In the genomic region with DNA sequence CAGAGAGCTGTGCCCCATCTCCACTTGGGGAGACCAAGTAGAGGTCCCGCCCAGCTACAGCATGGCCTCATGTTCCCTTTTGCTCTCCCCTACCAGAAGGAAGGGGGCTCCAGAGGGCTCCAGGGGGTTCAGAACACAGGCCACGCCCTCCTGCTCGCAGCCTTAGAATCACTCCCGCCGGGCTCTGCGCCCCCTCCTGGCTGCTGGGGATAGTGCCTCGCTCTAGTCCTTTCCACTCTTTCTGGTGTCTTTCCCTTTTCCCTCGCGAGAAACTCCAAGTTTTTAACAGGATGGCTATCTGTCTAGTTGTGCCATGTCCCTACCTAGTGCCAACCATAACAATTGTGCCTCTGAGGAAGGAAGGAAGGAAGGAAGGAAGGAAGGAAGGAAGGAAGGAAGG, we compare ENCODE assay signal across 7 mouse cellular contexts. TPM values are rescaled to one million over a fixed set of nuclear protein-coding genes. Genes with fewer than 3 reads are reported as not detected.
DNase-seq lines count a peak whose midpoint lies in the region; ATAC-seq and TF ChIP-seq lines count a peak whose summit lies in the region.

No protein-coding gene starts in this region.

- TF ChIP-seq CTCF in Patski (IDR thresholded peaks at IDR 0.05): peak; percentile 92

- H3K4me1 ChIP-seq in forebrain, embryonic 14.5 days (ENCODE audit: control insufficient read depth, insufficient read depth, low read length): no peaks in the 10 kb centered on the region

- peak; percentile 32 for ATAC-seq in Patski
- peak; percentile 62 for ATAC-seq in forebrain, embryonic 14.5 days
- ATAC-seq in hematopoietic stem cell, adult 5-6 weeks (replicated peaks in 1 of 2; ENCODE audit: insufficient read depth in 1 of 2, low FRiP score in 2 of 2, low TSS enrichment in 1 of 2, low read depth in 1 of 2, poor library complexity in 2 of 2, severe bottlenecking in 2 of 2): peak; percentile 70 to 72
- peak; percentile 69 for ATAC-seq in megakaryocyte, adult 5-6 weeks (ENCODE audit: poor library complexity, severe bottlenecking)

- 0 out of 2 replicates have a peak overlapping the region, but pooled peaks have one; percentile 16 for H3K4me2 ChIP-seq in forebrain, embryonic 14.5 days (ENCODE audit: low read length)

- 7% methylated on average over 9 of the region's 9 CpGs for WGBS in forebrain, embryonic 14.5 days

- POLR2A ChIA-PET in Patski (lab: Charles Lee): no interaction called here

- no peaks in the 10 kb centered on the region for H3K27me3 ChIP-seq in Patski
- H3K27me3 ChIP-seq in forebrain, embryonic 14.5 days (replicated peaks; ENCODE audit: control insufficient read depth, insufficient read depth, low read length): no peaks in the 10 kb centered on the region

- no peak overlapping the region for H3K27ac ChIP-seq in forebrain, embryonic 14.5 days (ENCODE audit: low read depth, low read length)

- no peak overlapping the region for H3K4me3 ChIP-seq in forebrain, embryonic 14.5 days (ENCODE audit: low read depth, low read length)

- CTCF ChIA-PET in Patski (lab: Charles Lee): interaction anchor here (0.7 to 5.3 kb wide), 15 partner anchors 11 to 210 kb away, joined by 3 to 24 read pairs (median 4); no protein-coding TSS in a partner anchor

- no peaks in the 10 kb centered on the region for H3K36me3 ChIP-seq in forebrain, embryonic 14.5 days (ENCODE audit: control insufficient read depth, insufficient read depth, low read length)

- no peaks in the 10 kb centered on the region for H3K9me3 ChIP-seq in forebrain, embryonic 14.5 days (replicated peaks; ENCODE audit: control insufficient read depth, low read length)

- in situ Hi-C loops in Patski (cut with MboI; ENCODE audit: low pct_unique_long_range_greater_than_20kb): no loop called here

- H3K9ac ChIP-seq in forebrain, embryonic 14.5 days (ENCODE audit: low read length): no peak overlapping the region

- DNase-seq in Patski (ENCODE audit: low read depth, low spot score): no peak
- peak; percentile 55 for DNase-seq in c-Kit-positive CD71-positive TER-119-positive erythroid progenitor cells, embryonic 14.5 days (ENCODE audit: low spot score)
- peak; percentile 72 for DNase-seq in forebrain, embryonic 14.5 days (ENCODE audit: low spot score)
- peak; percentile 57 to 81 for DNase-seq in layer of hippocampus, postnatal 25 days (ENCODE audit: extremely low spot score in 1 of 2, low spot score in 1 of 2)
- peak; percentile 80 for DNase-seq in right cerebral cortex, postnatal 14 days

RNA-seq across cellular contexts. Expression of gene Ldhal6b, which starts 16.5 kb away (rescaled TPM):
- 0.19 TPM for polyA plus RNA-seq in Patski (2021)
- not detected in 2 replicates for polyA plus RNA-seq in forebrain, embryonic 14.5 days (2014; fragmentation: Nextera tagmentation; extraction: Ambion mirVana)
- 1.4 TPM in 1 of 2 replicates, not detected in the other for total RNA-seq in hematopoietic stem cell, adult 5-6 weeks (2017)
- total RNA-seq in layer of hippocampus, postnatal 25 days (2021): 1 to 10 TPM in 1 of 2 experiments, under 1 TPM in 1; 0.98 to 2.3 TPM
- 0.25 TPM in 1 of 2 replicates, not detected in the other for total RNA-seq in megakaryocyte, adult 5-6 weeks (2015)
- total RNA-seq in megakaryocyte, adult 5-6 weeks (2017): 0.11 TPM in 1 of 2 replicates, not detected in the other

RNA-seq across cellular contexts. Expression of gene Tmem242, which starts 38.0 kb away (rescaled TPM):
- polyA plus RNA-seq in Patski (2021): 105 TPM
- polyA plus RNA-seq in forebrain, embryonic 14.5 days (2014; fragmentation: Nextera tagmentation; extraction: Ambion mirVana): 115 and 124 TPM in 2 replicates
- 25.4 and 54.9 TPM in 2 replicates for total RNA-seq in hematopoietic stem cell, adult 5-6 weeks (2017)
- 10 to 100 TPM; 73.7 to 86.9 TPM for total RNA-seq in layer of hippocampus, postnatal 25 days (2021)
- 39.9 and 40.9 TPM in 2 replicates for total RNA-seq in megakaryocyte, adult 5-6 weeks (2015)
- 27.0 and 30.4 TPM in 2 replicates for total RNA-seq in megakaryocyte, adult 5-6 weeks (2017)
